ENCODE assay signal across 8 mouse cellular contexts in the genomic region with DNA sequence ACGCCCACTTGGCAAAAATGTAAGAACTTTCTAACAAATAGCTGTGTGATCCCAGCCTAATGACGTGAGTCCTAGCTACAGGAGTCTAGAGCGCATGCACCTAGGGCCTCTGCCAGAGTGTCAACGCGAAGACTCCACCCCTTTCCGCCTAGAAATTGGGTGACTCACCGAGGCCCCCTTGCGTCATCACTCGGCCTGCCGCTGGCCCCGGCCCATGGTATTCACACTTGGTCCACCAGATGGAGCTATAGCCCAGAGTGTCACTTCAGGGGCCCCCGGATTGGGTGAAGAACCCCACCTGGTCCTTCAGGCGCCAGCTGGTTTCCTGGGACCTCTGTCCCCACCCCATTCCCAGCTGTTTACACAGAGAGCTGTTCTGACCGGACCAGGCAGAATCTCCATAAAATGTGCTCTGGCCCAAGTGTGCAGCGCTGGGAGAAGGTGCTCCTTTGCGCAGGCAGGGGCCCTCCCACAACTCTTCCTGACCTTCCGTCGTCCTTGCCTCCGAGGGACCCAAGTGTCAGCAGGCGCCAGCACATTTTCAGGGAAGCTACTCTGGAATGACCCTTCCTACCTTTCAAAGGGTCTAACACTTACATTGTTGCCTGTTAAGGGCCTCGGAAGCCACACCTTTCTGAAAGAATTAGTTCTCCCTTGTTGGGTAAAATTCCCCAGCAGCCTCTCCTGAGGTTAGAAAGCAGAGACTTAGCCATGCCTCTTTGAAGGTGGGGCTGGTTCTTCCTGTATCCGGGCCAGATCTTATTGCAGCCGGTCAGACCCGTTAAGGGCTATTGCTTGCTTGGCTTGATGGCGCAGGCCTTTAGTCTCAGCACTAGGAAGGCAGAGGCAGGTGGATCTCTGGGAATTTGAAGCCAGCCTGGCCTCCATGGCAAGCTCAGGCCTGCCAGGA. TPM values are rescaled to one million over a fixed set of nuclear protein-coding genes. Genes with fewer than 3 reads are reported as not detected.
DNase-seq lines count a peak whose midpoint lies in the region; ATAC-seq and TF ChIP-seq lines count a peak whose summit lies in the region.

No protein-coding gene starts in this region.

- peak overlapping the region; percentile 31 for H3K4me3 ChIP-seq in embryonic facial prominence, embryonic 13.5 days
- H3K4me3 ChIP-seq in kidney, adult 2 months (ENCODE audit: insufficient read depth, low read depth, low read length) = peak overlapping the region; percentile 45
- H3K4me3 ChIP-seq in limb, embryonic 12.5 days (replicated peaks) = peak overlapping the region; percentile 28
- no peak overlapping the region for H3K4me3 ChIP-seq in midbrain, embryonic 16.5 days (ENCODE audit: low read depth, low read length)

- H3K27me3 ChIP-seq in embryonic facial prominence, embryonic 13.5 days = no peaks in the 10 kb centered on the region
- H3K27me3 ChIP-seq in kidney, adult 2 months (replicated peaks; ENCODE audit: control insufficient read depth, insufficient read depth, low read length) = no peaks in the 10 kb centered on the region
- no peaks in the 10 kb centered on the region for H3K27me3 ChIP-seq in limb, embryonic 12.5 days
- H3K27me3 ChIP-seq in midbrain, embryonic 16.5 days (ENCODE audit: control insufficient read depth, insufficient read depth, low read depth, low read length) = no peaks in the 10 kb centered on the region

- no peak for TF ChIP-seq POLR2A in kidney, adult 2 months (IDR thresholded peaks at IDR 0.05; ENCODE audit: low read depth, low read length)

- peak; percentile 93 for DNase-seq in 3134 (ENCODE audit: extremely low read depth, insufficient read length, low spot score)
- DNase-seq in adrenal gland, postnatal 36 days = peak; percentile 97 to 98
- DNase-seq in heart, adult 18-20 months = peak; percentile 99 to 100
- peak; percentile 99 for DNase-seq in kidney, adult 2 months
- peak; percentile 97 to 99 for DNase-seq in spleen, postnatal 10 days (ENCODE audit: low spot score in 2 of 2)

- no peaks in the 10 kb centered on the region for H3K9me3 ChIP-seq in embryonic facial prominence, embryonic 13.5 days
- no peaks in the 10 kb centered on the region for H3K9me3 ChIP-seq in limb, embryonic 12.5 days
- H3K9me3 ChIP-seq in midbrain, embryonic 16.5 days (replicated peaks; ENCODE audit: control insufficient read depth, low read length, poor library complexity, severe bottlenecking) = no peaks in the 10 kb centered on the region

- peak; percentile 87 for TF ChIP-seq CTCF in kidney, adult 2 months (conservative IDR thresholded peaks at IDR 0.05; ENCODE audit: insufficient read depth, insufficient read length, low read depth, low read length)

- peak overlapping the region; percentile 83 for H3K27ac ChIP-seq in embryonic facial prominence, embryonic 13.5 days
- H3K27ac ChIP-seq in kidney, adult 2 months (ENCODE audit: insufficient read depth, low read depth, low read length) = peak overlapping the region; percentile 94
- H3K27ac ChIP-seq in limb, embryonic 12.5 days = peak overlapping the region; percentile 75
- no peak overlapping the region for H3K27ac ChIP-seq in midbrain, embryonic 16.5 days (ENCODE audit: low read length)

- H3K4me1 ChIP-seq in embryonic facial prominence, embryonic 13.5 days = peaks cover 43% of the 10 kb centered on the region
- peaks cover 24% of the 10 kb centered on the region; the same call in 1 of the 2 replicates for H3K4me1 ChIP-seq in kidney, adult 2 months (ENCODE audit: control insufficient read depth, insufficient read depth, low read length)
- H3K4me1 ChIP-seq in limb, embryonic 12.5 days (replicated peaks) = peaks cover 31% of the 10 kb centered on the region
- H3K4me1 ChIP-seq in midbrain, embryonic 16.5 days (ENCODE audit: control insufficient read depth, insufficient read depth, low read length) = no peaks in the 10 kb centered on the region; the same call in 1 of the 2 replicates

- peak overlapping the region; percentile 55 for H3K4me2 ChIP-seq in embryonic facial prominence, embryonic 13.5 days
- peak overlapping the region; percentile 52 for H3K4me2 ChIP-seq in limb, embryonic 12.5 days
- H3K4me2 ChIP-seq in midbrain, embryonic 16.5 days (ENCODE audit: low read length) = peak overlapping the region; percentile 30

- peaks cover 2% of the 10 kb centered on the region; the same call in 1 of the 2 replicates for H3K36me3 ChIP-seq in embryonic facial prominence, embryonic 13.5 days
- H3K36me3 ChIP-seq in kidney, adult 2 months (ENCODE audit: control insufficient read depth, insufficient read depth, low read length) = no peaks in the 10 kb centered on the region
- H3K36me3 ChIP-seq in limb, embryonic 12.5 days = no peaks in the 10 kb centered on the region
- no peaks in the 10 kb centered on the region for H3K36me3 ChIP-seq in midbrain, embryonic 16.5 days (ENCODE audit: control insufficient read depth, insufficient read depth, low read length)

- peak; percentile 85 for ATAC-seq in embryonic facial prominence, embryonic 13.5 days (ENCODE audit: insufficient number of reproducible peaks, insufficient read depth, low FRiP score, low TSS enrichment, low read depth)
- peak; percentile 80 for ATAC-seq in limb, embryonic 12.5 days (ENCODE audit: insufficient number of reproducible peaks, insufficient read depth, low FRiP score, low TSS enrichment, low read depth)
- peak; percentile 79 for ATAC-seq in midbrain, embryonic 16.5 days

- whole genome bisulfite sequencing in embryonic facial prominence, embryonic 13.5 days = 13% methylated on average over 25 of the region's 25 CpGs
- WGBS in kidney, adult 2 months = 4% methylated on average over 25 of the region's 25 CpGs
- WGBS in limb, embryonic 12.5 days = 13% methylated on average over 25 of the region's 25 CpGs
- 15% methylated on average over 25 of the region's 25 CpGs for WGBS in midbrain, embryonic 16.5 days

- H3K9ac ChIP-seq in embryonic facial prominence, embryonic 13.5 days = peak overlapping the region; percentile 65
- peak overlapping the region; percentile 18; the same call in 1 of the 2 replicates for H3K9ac ChIP-seq in limb, embryonic 12.5 days (replicated peaks)
- no peak overlapping the region for H3K9ac ChIP-seq in midbrain, embryonic 16.5 days (ENCODE audit: low read depth, low read length)

RNA-seq across cellular contexts. Expression of a gene that starts 6.5 kb away (rescaled TPM):
- 100 to 1,000 TPM; 408 to 430 TPM for total RNA-seq in adrenal gland, postnatal 36 days (2021)
- polyA plus RNA-seq in embryonic facial prominence, embryonic 13.5 days (2015; fragmentation: Nextera tagmentation; extraction: Ambion mirVana) = 359 and 377 TPM in 2 replicates
- total RNA-seq in heart, adult 18-20 months (2021) = 10 to 100 TPM; 83.3 to 87.1 TPM
- polyA plus RNA-seq in kidney, adult 2 months (2012; rRNA removed) = 148 and 152 TPM in 2 replicates
- polyA plus RNA-seq in limb, embryonic 12.5 days (2016; fragmentation: Nextera tagmentation; extraction: Ambion mirVana) = 323 and 348 TPM in 2 replicates
- 58.4 and 61.4 TPM in 2 replicates for polyA plus RNA-seq in midbrain, embryonic 16.5 days (2015; fragmentation: Nextera tagmentation; extraction: Ambion mirVana)

RNA-seq across cellular contexts. Expression of a gene that starts 9.3 kb away (rescaled TPM):
- total RNA-seq in adrenal gland, postnatal 36 days (2021) = 10 to 100 TPM; 18.5 to 21.2 TPM
- 34.1 and 38.1 TPM in 2 replicates for polyA plus RNA-seq in embryonic facial prominence, embryonic 13.5 days (2015; fragmentation: Nextera tagmentation; extraction: Ambion mirVana)
- 10 to 100 TPM; 10.2 to 10.4 TPM for total RNA-seq in heart, adult 18-20 months (2021)
- polyA plus RNA-seq in kidney, adult 2 months (2012; rRNA removed) = 22.9 and 23.7 TPM in 2 replicates
- 39.0 and 40.3 TPM in 2 replicates for polyA plus RNA-seq in limb, embryonic 12.5 days (2016; fragmentation: Nextera tagmentation; extraction: Ambion mirVana)
- polyA plus RNA-seq in midbrain, embryonic 16.5 days (2015; fragmentation: Nextera tagmentation; extraction: Ambion mirVana) = 19.8 and 20.8 TPM in 2 replicates
